Mouse (Mus musculus) embryonic facial prominence, embryonic 11.5 days (tissue): ENCODE data around the gene Unc79. TPM values are rescaled to one million over a fixed set of nuclear protein-coding genes. Genes with fewer than 3 reads are reported as not detected.

Source experiments
- ATAC-seq: fragments of 200-750 bp; cut with Nextera tagmentation; replicated peaks from 2 replicates; pipeline ENCODE4 v1.8.0; 2017; ENCODE audit warnings: low read depth; ENCODE audit not compliant: insufficient number of reproducible peaks, low FRiP score, low TSS enrichment
- DNase-seq: peaks from one replicate; pipeline ENCODE4 v3.0.0-alpha.2; 2015; ENCODE audit warnings: low spot score
- H3K27ac ChIP-seq: fragments of 300-500 bp; sonication (generic); replicated peaks from 2 replicates; pipeline ENCODE4 v1.5.1; 2014; ENCODE audit warnings: mild to moderate bottlenecking, low read depth, low read length, control low read depth
- H3K27me3 ChIP-seq: fragments of 300-500 bp; sonication (generic); 2 replicates; pipeline ENCODE4 v1.6.1; 2014; ENCODE audit warnings: mild to moderate bottlenecking, low read length, moderate library complexity, mixed read lengths; ENCODE audit not compliant: control insufficient read depth, insufficient read depth
- H3K36me3 ChIP-seq: fragments of 300-500 bp; sonication (generic); replicated peaks from 2 replicates; pipeline ENCODE4 v1.6.1; 2014; ENCODE audit warnings: low read depth, mild to moderate bottlenecking, low read length, moderate library complexity, mixed read lengths; ENCODE audit not compliant: control insufficient read depth, insufficient read depth
- H3K4me1 ChIP-seq: fragments of 300-500 bp; sonication (generic); 2 replicates; pipeline ENCODE4 v1.6.1; 2014; ENCODE audit warnings: low read length, mixed read lengths; ENCODE audit not compliant: control insufficient read depth, insufficient read depth
- H3K4me2 ChIP-seq: fragments of 300-500 bp; sonication (generic); 2 replicates; pipeline ENCODE4 v1.6.1; 2014; ENCODE audit warnings: low read depth, mild to moderate bottlenecking, control low read depth, low read length, moderate library complexity
- H3K4me3 ChIP-seq: fragments of 300-500 bp; sonication (generic); 2 replicates; pipeline ENCODE4 v1.5.1; 2014; ENCODE audit warnings: low read depth, low read length, control low read depth
- H3K9ac ChIP-seq: fragments of 300-500 bp; sonication (generic); replicated peaks from 2 replicates; pipeline ENCODE4 v1.6.1; 2014; ENCODE audit warnings: mild to moderate bottlenecking, control low read depth, low read length
- H3K9me3 ChIP-seq: fragments of 300-500 bp; sonication (generic); replicated peaks from 2 replicates; pipeline ENCODE4 v1.6.1; 2016; ENCODE audit warnings: mild to moderate bottlenecking, low read length, inconsistent platforms, mixed read lengths; ENCODE audit not compliant: control insufficient read depth
- WGBS: fragments of 180-500 bp; shearing (Covaris S2); extraction: QIAGEN DNeasy Blood & Tissue Kit; methylation state at CpG from one replicate; pipeline ENCODE4 v1.1.7; 2014; 5-methylcytosine and 5-hydroxymethylcytosine counted together
- polyA plus RNA-seq: library from polyadenylated mRNA; unstranded; fragments of >200 nt; fragmentation: Nextera tagmentation; extraction: Ambion mirVana; gene quantifications from 2 replicates; pipeline ENCODE4 v1.2.1, GENCODE M21; 2014

Gene Unc79
- polyA plus RNA-seq, 1 experiment from 2014 or later: 0.46 TPM

DNA sequence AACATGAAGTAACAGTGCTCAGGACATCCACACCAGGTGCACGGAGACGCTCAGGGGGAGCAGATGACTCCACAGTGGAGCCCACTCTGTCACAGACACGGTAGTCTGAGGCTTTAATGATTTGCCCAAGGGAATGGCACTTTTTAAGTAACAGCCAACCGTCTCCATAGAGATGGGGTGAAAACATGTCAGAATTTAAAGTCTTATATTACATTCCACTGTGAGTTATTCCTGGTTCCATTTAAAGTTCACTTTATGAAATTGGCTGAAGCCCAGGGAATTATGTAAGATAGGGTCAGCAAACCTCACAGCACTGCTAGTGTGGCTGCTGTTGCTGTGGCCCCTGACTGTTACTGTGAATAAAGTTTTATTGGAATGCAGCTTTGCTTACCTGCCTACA lies 95.8 kb downstream of the Unc79 start:
- no peak for ATAC-seq
- 47% methylated on average over 4 of the region's 4 CpGs for WGBS
- Histone ChIP-seq H3K36me3 (no peaks in the 10 kb centered on the region), H3K27me3 (no peaks in the 10 kb centered on the region), H3K27ac (no peak overlapping the region), H3K4me3 (no peak overlapping the region), H3K4me2 (no peak overlapping the region), H3K9ac (no peak overlapping the region), H3K4me1 (no peaks in the 10 kb centered on the region), H3K9me3 (no peaks in the 10 kb centered on the region)
- peak; percentile 27 for DNase-seq

DNA sequence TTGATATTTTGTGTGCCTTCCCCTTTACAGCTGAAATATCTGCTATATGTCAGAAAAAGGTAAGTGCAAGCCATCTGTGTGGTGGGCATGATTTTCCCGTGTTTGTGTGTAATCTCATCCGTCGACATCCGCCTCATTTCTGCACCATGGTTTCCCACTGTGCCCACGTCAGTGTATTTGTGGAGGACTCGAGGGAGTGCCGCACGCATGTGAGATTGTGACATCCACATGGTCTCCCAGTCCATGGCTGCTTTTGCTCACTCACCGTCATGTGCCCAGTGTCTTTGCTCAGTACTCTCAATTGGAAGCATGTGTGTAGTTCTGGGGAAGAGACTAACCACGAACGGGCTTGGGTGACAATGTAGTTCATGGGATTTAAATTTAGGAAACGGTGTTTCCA lies 101.2 kb downstream of the Unc79 start:
- 92% methylated on average over 12 of the region's 12 CpGs for WGBS
- no peaks in the 10 kb centered on the region for H3K36me3 ChIP-seq

DNA sequence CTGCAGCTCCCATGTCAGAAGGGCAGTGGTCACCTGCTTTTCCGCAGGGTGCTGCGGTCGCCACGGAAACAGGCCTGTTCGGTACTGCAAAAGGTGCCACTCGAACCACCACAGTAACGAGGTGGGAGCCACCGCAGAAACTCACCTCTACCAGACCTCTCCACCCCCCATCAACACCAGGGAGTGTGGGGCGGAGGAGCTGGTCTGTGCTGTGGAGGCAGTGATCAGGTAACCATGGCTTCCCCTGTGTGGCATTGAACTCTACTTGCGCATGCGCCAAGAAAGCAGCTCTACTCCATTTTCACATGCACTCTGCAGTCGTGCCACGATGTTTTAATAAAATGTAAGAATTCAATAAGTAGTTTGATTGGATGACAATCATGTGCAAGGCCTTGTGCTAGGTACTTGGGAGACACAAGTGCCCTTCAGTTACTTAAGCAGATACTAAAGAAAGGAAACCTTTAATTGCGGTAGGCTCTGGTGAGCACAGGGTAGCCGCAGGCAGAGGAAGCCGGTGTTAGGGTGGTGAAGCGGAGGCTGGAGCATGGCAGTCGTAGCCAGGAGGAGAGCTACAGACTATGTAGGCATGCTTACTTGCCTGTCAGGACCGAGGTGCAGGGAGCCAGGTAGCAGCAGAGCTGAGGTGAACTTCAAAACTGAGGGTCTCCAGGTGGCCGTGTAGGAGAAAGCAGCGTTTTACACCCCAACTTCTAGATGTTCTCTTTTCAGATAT lies 110.8 kb downstream of the Unc79 start:
- Histone ChIP-seq H3K36me3 (no peaks in the 10 kb centered on the region), H3K9ac (no peak overlapping the region), H3K4me1 (no peaks in the 10 kb centered on the region), H3K27ac (no peak overlapping the region), H3K4me2 (no peak overlapping the region), H3K9me3 (no peaks in the 10 kb centered on the region), H3K27me3 (no peaks in the 10 kb centered on the region), H3K4me3 (no peak overlapping the region)
- 83% methylated on average over 21 of the region's 21 CpGs for WGBS
- DNase-seq: no peak
- ATAC-seq: no peak

More for the DNA sequence above, 101.2 kb downstream of the Unc79 start:
- H3K27me3 ChIP-seq: no peaks in the 10 kb centered on the region
- H3K4me3 ChIP-seq: no peak overlapping the region
- no peak overlapping the region for H3K27ac ChIP-seq
- no peaks in the 10 kb centered on the region for H3K9me3 ChIP-seq
- H3K4me2 ChIP-seq: no peak overlapping the region
- no peaks in the 10 kb centered on the region for H3K4me1 ChIP-seq
- DNase-seq: no peak
- no peak overlapping the region for H3K9ac ChIP-seq
- no peak for ATAC-seq

DNA sequence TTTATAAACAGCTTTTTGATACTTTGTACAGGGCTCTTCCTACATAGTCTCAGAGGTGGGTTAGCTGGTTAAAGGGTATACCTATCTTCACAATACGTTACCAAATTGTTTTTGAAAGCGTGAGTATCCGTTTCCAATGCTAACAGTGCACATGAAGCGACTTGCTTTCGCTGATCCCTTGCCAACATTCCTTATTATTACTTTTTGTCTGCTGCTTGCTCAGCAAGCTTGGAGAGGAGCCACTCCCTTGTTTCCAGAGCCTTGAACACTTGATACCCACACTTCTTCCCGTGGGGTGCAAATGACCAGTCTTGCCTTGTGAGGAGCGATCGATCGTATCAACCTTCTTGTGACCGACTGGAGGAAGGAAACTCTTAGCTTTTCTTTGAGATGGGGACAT lies 112.1 kb downstream of the Unc79 start:
- 86% methylated on average over 10 of the region's 10 CpGs for WGBS

DNA sequence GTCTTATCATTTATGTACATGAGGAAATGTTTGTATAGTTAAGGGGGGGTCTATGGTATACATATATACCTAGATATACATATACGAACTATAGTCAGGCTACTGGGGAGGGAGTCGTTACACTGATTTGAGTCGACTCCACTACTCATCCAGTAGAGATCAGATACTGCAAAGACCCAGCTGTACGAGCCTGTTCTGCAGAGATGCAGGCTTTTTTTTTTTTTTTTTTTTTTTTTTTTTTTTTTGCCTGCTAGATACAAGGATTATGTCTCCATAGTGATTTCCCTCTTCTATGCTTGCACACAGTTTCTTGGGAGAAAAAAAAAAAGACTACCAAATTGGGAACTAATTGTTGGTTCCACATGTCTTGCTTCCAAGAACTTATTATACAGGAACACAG lies 113.5 kb downstream of the Unc79 start:
- ATAC-seq: no peak
- Histone ChIP-seq H3K4me2 (no peak overlapping the region), H3K9me3 (no peaks in the 10 kb centered on the region), H3K4me3 (no peak overlapping the region), H3K4me1 (no peaks in the 10 kb centered on the region), H3K9ac (no peak overlapping the region), H3K27me3 (no peaks in the 10 kb centered on the region), H3K27ac (no peak overlapping the region), H3K36me3 (no peaks in the 10 kb centered on the region)
- no peak for DNase-seq
- WGBS: 72% methylated on average over 4 of the region's 4 CpGs

More for the DNA sequence above, 112.1 kb downstream of the Unc79 start:
- no peak for DNase-seq
- Histone ChIP-seq H3K27me3 (no peaks in the 10 kb centered on the region), H3K4me1 (no peaks in the 10 kb centered on the region), H3K9ac (no peak overlapping the region), H3K27ac (no peak overlapping the region), H3K4me3 (no peak overlapping the region), H3K9me3 (no peaks in the 10 kb centered on the region), H3K36me3 (no peaks in the 10 kb centered on the region), H3K4me2 (no peak overlapping the region)
- ATAC-seq: no peak

DNA sequence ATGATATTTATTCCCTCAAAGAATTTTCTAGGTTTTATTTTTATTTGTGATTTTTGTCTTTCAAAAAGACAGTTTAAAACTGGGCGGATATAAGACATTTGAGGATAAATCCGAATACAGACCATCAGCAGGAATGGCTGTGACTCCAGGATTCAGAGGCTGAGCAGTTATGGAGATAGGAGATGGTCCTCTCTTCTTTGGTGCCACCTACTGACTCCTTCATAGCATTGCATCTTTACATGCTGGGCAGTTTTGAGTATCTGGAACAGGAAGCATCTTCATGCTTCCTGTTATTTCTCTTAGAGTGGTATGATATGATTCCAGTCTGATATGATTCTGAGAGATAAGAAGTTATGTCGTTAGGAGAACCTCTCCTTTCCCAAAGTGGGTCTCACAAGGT lies 116.3 kb downstream of the Unc79 start:
- H3K4me2 ChIP-seq: no peak overlapping the region
- WGBS: 17% methylated on average over 3 of the region's 3 CpGs
- H3K9me3 ChIP-seq: no peaks in the 10 kb centered on the region
- DNase-seq (peak; percentile 77), ATAC-seq (no peak)
- H3K27ac ChIP-seq: no peak overlapping the region
- no peaks in the 10 kb centered on the region for H3K36me3 ChIP-seq
- H3K4me1 ChIP-seq: no peaks in the 10 kb centered on the region
- H3K4me3 ChIP-seq: no peak overlapping the region
- H3K9ac ChIP-seq: no peak overlapping the region
- H3K27me3 ChIP-seq: no peaks in the 10 kb centered on the region

DNA sequence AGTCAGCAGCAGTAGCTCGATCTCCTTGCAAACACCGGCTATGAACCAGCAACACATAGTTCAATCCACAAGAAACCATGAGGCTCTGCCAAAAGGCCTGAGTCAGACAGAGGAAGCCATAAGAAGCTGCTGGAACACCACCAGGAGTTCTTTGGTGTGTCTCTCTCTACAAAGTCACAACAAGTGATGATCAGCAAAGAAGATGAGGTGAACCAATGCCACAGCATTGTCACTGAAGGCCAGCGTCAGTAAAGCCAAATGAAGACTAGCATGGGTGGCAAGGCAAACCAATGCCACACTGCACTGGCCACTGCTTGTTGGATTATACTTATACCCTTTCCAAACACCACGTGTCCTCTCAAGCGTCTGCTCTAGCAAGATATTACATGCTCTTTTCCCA lies 119.5 kb downstream of the Unc79 start:
- Histone ChIP-seq H3K4me2 (no peak overlapping the region), H3K4me1 (no peaks in the 10 kb centered on the region), H3K4me3 (no peak overlapping the region), H3K9ac (no peak overlapping the region), H3K27ac (no peak overlapping the region), H3K36me3 (no peaks in the 10 kb centered on the region), H3K27me3 (no peaks in the 10 kb centered on the region), H3K9me3 (no peaks in the 10 kb centered on the region)
- 93% methylated on average over 5 of the region's 5 CpGs for WGBS
- ATAC-seq (no peak), DNase-seq (no peak)

DNA sequence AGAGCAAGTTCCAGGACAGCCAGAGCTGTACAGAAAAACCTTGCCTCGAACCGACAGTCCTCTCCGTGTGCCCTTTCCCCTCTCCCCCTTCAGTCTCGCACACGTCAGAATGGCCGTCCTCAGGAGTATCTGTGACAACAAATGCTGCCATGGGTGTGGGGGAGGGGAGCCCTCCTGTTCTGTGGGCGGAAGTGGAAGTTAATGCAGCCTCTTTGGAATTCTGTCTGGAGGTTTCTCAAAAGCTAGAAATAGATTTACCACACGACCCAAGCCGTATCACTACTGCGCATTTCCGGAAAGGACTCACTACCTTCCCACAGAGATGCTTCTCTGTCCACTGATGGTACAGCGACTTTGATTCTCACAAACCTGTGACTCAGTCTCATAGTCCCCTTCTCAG lies 120.9 kb downstream of the Unc79 start:
- 54% methylated on average over 12 of the region's 12 CpGs for WGBS
- no peak overlapping the region for H3K4me3 ChIP-seq
- no peak overlapping the region for H3K9ac ChIP-seq
- H3K36me3 ChIP-seq: no peaks in the 10 kb centered on the region
- DNase-seq (no peak), ATAC-seq (no peak)
- H3K9me3 ChIP-seq: no peaks in the 10 kb centered on the region
- H3K27ac ChIP-seq: no peak overlapping the region
- H3K27me3 ChIP-seq: no peaks in the 10 kb centered on the region
- no peak overlapping the region for H3K4me2 ChIP-seq
- no peaks in the 10 kb centered on the region for H3K4me1 ChIP-seq
